Mouse (Mus musculus): ENCODE measurements at regions not wholly inside any gene's neighbourhood (a gene's known extent, or its start where the extent isn't known, plus 50 kb on each side); places are given as distances from the start of the nearest gene placed in this dataset.

GRCm38 (mm10) chr10:12092521-12092920 is 749.3 kb downstream of the Epm2a start:
- DNase-seq = no peak

GRCm38 (mm10) chr10:12096678-12097077 is 753.5 kb downstream of the Epm2a start:
- no peak for DNase-seq

GRCm38 (mm10) chr10:12107001-12107418 is 762.2 kb downstream of the Utrn start:
- DNase-seq = peak; percentile 62

- peak; percentile 42 for DNase-seq
Observed at GRCm38 (mm10) chr10:12111720-12112119, 757.4 kb downstream of the Utrn start.

GRCm38 (mm10) chr10:12115767-12116166 is 753.4 kb downstream of the Utrn start:
- DNase-seq = no peak

GRCm38 (mm10) chr10:12116662-12117303 is 752.4 kb downstream of the Utrn start:
- peak; percentile 75 for DNase-seq

- no peak for DNase-seq
Observed at GRCm38 (mm10) chr10:12124272-12124671, 744.9 kb downstream of the Utrn start.

GRCm38 (mm10) chr10:12129486-12129885 is 739.7 kb downstream of the Utrn start:
- no peak for DNase-seq

- DNase-seq = no peak
Observed at GRCm38 (mm10) chr10:12144691-12145090, 724.5 kb downstream of the Utrn start.

- no peak for DNase-seq
Observed at GRCm38 (mm10) chr10:12146942-12147537, 722.1 kb downstream of the Utrn start.

- no peak for DNase-seq
Observed at GRCm38 (mm10) chr10:12170243-12170642, 698.9 kb downstream of the Utrn start.

GRCm38 (mm10) chr10:12174200-12174818 is 694.9 kb downstream of the Utrn start:
- DNase-seq = no peak

- DNase-seq = no peak
Observed at GRCm38 (mm10) chr10:12175141-12175540, 694.0 kb downstream of the Utrn start.

- DNase-seq = no peak
Observed at GRCm38 (mm10) chr10:12177482-12177881, 691.7 kb downstream of the Utrn start.

- no peak for DNase-seq
Observed at GRCm38 (mm10) chr10:12180965-12181364, 688.2 kb downstream of the Utrn start.

GRCm38 (mm10) chr10:12186918-12187639 is 682.1 kb downstream of the Utrn start:
- DNase-seq = peak; percentile 45

GRCm38 (mm10) chr10:12187669-12188342 is 681.4 kb downstream of the Utrn start:
- no peak for DNase-seq

- DNase-seq = no peak
Observed at GRCm38 (mm10) chr10:12190435-12190834, 678.7 kb downstream of the Utrn start.

- no peak for DNase-seq
Observed at GRCm38 (mm10) chr10:12207301-12207700, 661.9 kb downstream of the Utrn start.

- DNase-seq = no peak
Observed at GRCm38 (mm10) chr10:12210181-12210580, 659.0 kb downstream of the Utrn start.

- DNase-seq = no peak
Observed at GRCm38 (mm10) chr10:12218879-12219278, 650.3 kb downstream of the Utrn start.

GRCm38 (mm10) chr10:12234141-12234540 is 635.0 kb downstream of the Utrn start:
- no peak for DNase-seq

- no peak for DNase-seq
Observed at GRCm38 (mm10) chr10:12248853-12249252, 620.3 kb downstream of the Utrn start.

Data from heart, adult 11 months (tissue).